Comparison of ENCODE assay signal across 9 mouse cellular contexts in the genomic region with DNA sequence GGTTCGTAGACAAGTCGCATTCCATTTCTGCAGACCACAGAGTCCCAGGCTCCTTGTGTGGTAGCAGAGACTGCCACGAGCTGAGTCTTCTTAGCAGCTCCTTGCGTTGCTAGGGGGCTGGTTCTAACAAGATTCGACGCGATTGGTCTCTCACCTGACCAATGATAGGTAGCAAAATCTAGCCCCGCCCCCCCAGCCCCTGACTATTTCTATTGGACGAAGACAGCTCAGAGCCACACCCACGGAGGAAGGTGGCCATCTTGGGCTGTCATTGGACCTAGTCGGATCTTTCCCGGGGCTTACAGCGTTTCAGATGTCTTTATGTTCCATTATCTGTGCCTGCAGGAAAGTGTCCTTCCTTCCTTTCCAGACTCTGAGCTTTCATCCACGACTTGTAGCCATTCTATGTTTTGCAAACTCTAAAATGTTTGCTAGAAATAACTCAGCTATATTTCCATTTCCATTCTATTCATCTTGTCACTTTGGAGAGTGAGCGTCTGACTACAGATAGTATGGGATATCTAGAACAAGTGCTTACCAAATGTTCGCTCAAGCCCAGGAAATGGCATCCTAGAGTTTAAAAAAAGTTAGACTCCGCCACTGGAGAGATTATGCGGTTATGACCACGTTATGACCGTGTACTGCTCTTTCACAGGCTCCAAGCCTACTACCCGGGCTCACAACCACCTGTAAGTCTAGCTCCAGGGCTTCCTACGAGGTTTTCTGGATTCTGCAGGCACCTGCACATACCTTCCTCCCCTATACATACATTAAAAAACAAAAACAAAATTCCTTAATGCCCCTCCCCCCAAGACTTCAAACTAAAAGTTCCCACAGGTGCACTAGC. TPM values are rescaled to one million over a fixed set of nuclear protein-coding genes. Genes with fewer than 3 reads are reported as not detected.
DNase-seq lines count a peak whose midpoint lies in the region; ATAC-seq and TF ChIP-seq lines count a peak whose summit lies in the region.
"Had no signal": no experiment of that assay in that cellular context is flagged by ENCODE, and none has a peak within 500 bp of the region (broad histone marks: within the 10 kb centered on the region; RNA-seq: fewer than 3 reads in every experiment).

No protein-coding gene starts in this region.

- 0 out of 2 replicates have a peak, but pooled peaks cover 1% of the 10 kb centered on the region for H3K79me2 ChIP-seq in heart, adult 2 months (replicated peaks; ENCODE audit: control insufficient read depth, insufficient read depth, low read length)

- no peaks in the 10 kb centered on the region for H3K36me3 ChIP-seq in heart, adult 2 months (ENCODE audit: control insufficient read depth, insufficient read depth, low read length)
- H3K36me3 ChIP-seq in heart, embryonic 12.5 days, result peaks cover 13% of the 10 kb centered on the region
- H3K36me3 ChIP-seq in liver, embryonic 13.5 days, result peaks cover 10% of the 10 kb centered on the region
- H3K36me3 ChIP-seq in neural tube, embryonic 11.5 days (ENCODE audit: control insufficient read depth, insufficient read depth, low read length), result no peaks in the 10 kb centered on the region
- peaks cover 2% of the 10 kb centered on the region; the same call in 1 of the 2 replicates for H3K36me3 ChIP-seq in stomach, embryonic 15.5 days

- peak overlapping the region; percentile 68 for H3K4me2 ChIP-seq in heart, embryonic 12.5 days
- H3K4me2 ChIP-seq in liver, embryonic 13.5 days, result peak overlapping the region; percentile 74
- H3K4me2 ChIP-seq in neural tube, embryonic 11.5 days (ENCODE audit: low read depth), result peak overlapping the region; percentile 46
- H3K4me2 ChIP-seq in stomach, embryonic 15.5 days, result peak overlapping the region; percentile 69

- H3K27ac ChIP-seq in heart, adult 2 months, result no peak overlapping the region
- H3K27ac ChIP-seq in heart, embryonic 12.5 days (ENCODE audit: poor library complexity, severe bottlenecking), result peak overlapping the region; percentile 14
- H3K27ac ChIP-seq in liver, embryonic 13.5 days, result peak overlapping the region; percentile 48
- no peak overlapping the region for H3K27ac ChIP-seq in neural tube, embryonic 11.5 days (ENCODE audit: low read depth, low read length)
- H3K27ac ChIP-seq in stomach, embryonic 15.5 days, result no peak overlapping the region

- H3K4me3 ChIP-seq in heart, adult 2 months, result no peak overlapping the region
- H3K4me3 ChIP-seq in heart, embryonic 12.5 days, result peak overlapping the region; percentile 36
- H3K4me3 ChIP-seq in liver, embryonic 13.5 days (replicated peaks), result peak overlapping the region; percentile 49
- H3K4me3 ChIP-seq in neural tube, embryonic 11.5 days (ENCODE audit: low read depth, low read length), result peak overlapping the region; percentile 26
- peak overlapping the region; percentile 37 for H3K4me3 ChIP-seq in stomach, embryonic 15.5 days (replicated peaks)

- intact Hi-C loops in heart, adult 2 months (cut with DNase I), result no loop called here
- intact Hi-C loops in heart, postnatal 36 days (cut with DNase I), result no loop called here

- TF ChIP-seq CTCF in heart, adult 2 months (IDR thresholded peaks at IDR 0.05), result no peak

- DNase-seq in heart, adult 2 months, result peak in 1 of 2 experiments; percentile 32
- DNase-seq in heart, postnatal 36 days, result no peak
- DNase-seq in embryo, embryonic 11 days, result peak; percentile 94
- peak; percentile 79 for DNase-seq in kidney, postnatal 10 days
- peak; percentile 64 for DNase-seq in liver, embryonic 13.5 days
- peak; percentile 90 for DNase-seq in neural tube, embryonic 11.5 days (ENCODE audit: low spot score)

- TF ChIP-seq POLR2A in heart, adult 2 months (IDR thresholded peaks at IDR 0.05; ENCODE audit: insufficient read depth, low read depth, low read length), result 0 out of 2 replicates have a peak, but pooled peaks have one; percentile 41

- ATAC-seq in heart, embryonic 12.5 days (ENCODE audit: insufficient number of reproducible peaks, low FRiP score), result peak; percentile 93
- peak; percentile 95 for ATAC-seq in liver, embryonic 13.5 days (ENCODE audit: low read depth)
- ATAC-seq in neural tube, embryonic 11.5 days (ENCODE audit: insufficient read depth, low FRiP score, low TSS enrichment), result peak; percentile 94
- ATAC-seq in stomach, embryonic 15.5 days (ENCODE audit: insufficient read depth, low FRiP score, low read depth), result peak; percentile 95

- 29% methylated on average over 22 of the region's 22 CpGs for whole genome bisulfite sequencing in heart, adult 2 months
- WGBS in heart, embryonic 12.5 days, result 23% methylated on average over 22 of the region's 22 CpGs
- WGBS in liver, embryonic 13.5 days (ENCODE audit: insufficient replicate concordance), result 16% methylated on average over 22 of the region's 22 CpGs
- 24% methylated on average over 22 of the region's 22 CpGs for WGBS in neural tube, embryonic 11.5 days
- 23% methylated on average over 22 of the region's 22 CpGs for WGBS in stomach, embryonic 15.5 days

- H3K4me1 ChIP-seq in heart, adult 2 months (ENCODE audit: control insufficient read depth, insufficient read depth, low read length), result no peaks in the 10 kb centered on the region
- peaks cover 10% of the 10 kb centered on the region; the same call in 1 of the 2 replicates for H3K4me1 ChIP-seq in heart, embryonic 12.5 days (replicated peaks)
- peaks cover 18% of the 10 kb centered on the region for H3K4me1 ChIP-seq in liver, embryonic 13.5 days (replicated peaks)
- no peaks in the 10 kb centered on the region; the same call in 1 of the 2 replicates for H3K4me1 ChIP-seq in neural tube, embryonic 11.5 days (ENCODE audit: control insufficient read depth, insufficient read depth, low read length)
- peaks cover 4% of the 10 kb centered on the region; the same call in 1 of the 2 replicates for H3K4me1 ChIP-seq in stomach, embryonic 15.5 days

- H3K27me3 ChIP-seq in heart, adult 2 months (ENCODE audit: control insufficient read depth, insufficient read depth, low read length), result no peaks in the 10 kb centered on the region
- H3K27me3 ChIP-seq in heart, embryonic 12.5 days (replicated peaks), result no peaks in the 10 kb centered on the region
- 0 out of 2 replicates have a peak, but pooled peaks cover 2% of the 10 kb centered on the region for H3K27me3 ChIP-seq in liver, embryonic 13.5 days
- no peaks in the 10 kb centered on the region for H3K27me3 ChIP-seq in neural tube, embryonic 11.5 days (ENCODE audit: control insufficient read depth, insufficient read depth, low read length)
- H3K27me3 ChIP-seq in stomach, embryonic 15.5 days (replicated peaks), result no peaks in the 10 kb centered on the region
- H3K27me3 ChIP-seq: CH12.LX had no signal

- no peak for TF ChIP-seq EP300 in heart, adult 2 months (IDR thresholded peaks at IDR 0.05; ENCODE audit: insufficient read depth, low read depth, low read length)

- H3K9me3 ChIP-seq in heart, embryonic 12.5 days (replicated peaks), result no peaks in the 10 kb centered on the region
- H3K9me3 ChIP-seq in liver, embryonic 13.5 days (replicated peaks), result no peaks in the 10 kb centered on the region
- no peaks in the 10 kb centered on the region for H3K9me3 ChIP-seq in neural tube, embryonic 11.5 days (ENCODE audit: control insufficient read depth, low read length)
- H3K9me3 ChIP-seq in stomach, embryonic 15.5 days, result no peaks in the 10 kb centered on the region

- no peak overlapping the region for H3K9ac ChIP-seq in heart, adult 2 months (ENCODE audit: low read depth, low read length)
- 0 out of 2 replicates have a peak overlapping the region, but pooled peaks have one; percentile 30 for H3K9ac ChIP-seq in heart, embryonic 12.5 days
- peak overlapping the region; percentile 43; the same call in 1 of the 2 replicates for H3K9ac ChIP-seq in liver, embryonic 13.5 days
- peak overlapping the region; percentile 5; the same call in 1 of the 2 replicates for H3K9ac ChIP-seq in neural tube, embryonic 11.5 days (ENCODE audit: low read length)
- no peak overlapping the region for H3K9ac ChIP-seq in stomach, embryonic 15.5 days

RNA-seq across cellular contexts. Expression of a gene that starts 8.8 kb away (rescaled TPM):
- total RNA-seq in heart, adult 2 months (2021), result 10 to 100 TPM; 27.6 to 30.4 TPM
- 26.0 and 41.4 TPM in 2 replicates for polyA plus RNA-seq in heart, adult 2 months (2012; rRNA removed)
- 10 to 100 TPM; 29.8 to 29.9 TPM for total RNA-seq in heart, postnatal 36 days (2021)
- 19.6 and 21.8 TPM in 2 replicates for polyA plus RNA-seq in heart, embryonic 12.5 days (2016; fragmentation: Nextera tagmentation; extraction: Ambion mirVana)
- 8.2 and 9.8 TPM in 2 replicates for polyA plus RNA-seq in liver, embryonic 13.5 days (2015; fragmentation: Nextera tagmentation; extraction: Ambion mirVana)
- polyA plus RNA-seq in neural tube, embryonic 11.5 days (2014; fragmentation: Nextera tagmentation; extraction: Ambion mirVana), result 26.0 and 28.0 TPM in 2 replicates
- 20.5 and 20.7 TPM in 2 replicates for polyA plus RNA-seq in stomach, embryonic 15.5 days (2015; fragmentation: Nextera tagmentation; extraction: Ambion mirVana)

RNA-seq across cellular contexts. Expression of a gene that starts 45.4 kb away (rescaled TPM):
- total RNA-seq in heart, adult 2 months (2021), result 100 to 1,000 TPM; 110 to 114 TPM
- 56.3 and 103 TPM in 2 replicates for polyA plus RNA-seq in heart, adult 2 months (2012; rRNA removed)
- 100 to 1,000 TPM in 1 of 2 experiments, 10 to 100 TPM in 1; 97.8 to 106 TPM for total RNA-seq in heart, postnatal 36 days (2021)
- 255 and 272 TPM in 2 replicates for polyA plus RNA-seq in heart, embryonic 12.5 days (2016; fragmentation: Nextera tagmentation; extraction: Ambion mirVana)
- 124 and 144 TPM in 2 replicates for polyA plus RNA-seq in liver, embryonic 13.5 days (2015; fragmentation: Nextera tagmentation; extraction: Ambion mirVana)
- polyA plus RNA-seq in neural tube, embryonic 11.5 days (2014; fragmentation: Nextera tagmentation; extraction: Ambion mirVana), result 840 and 876 TPM in 2 replicates
- polyA plus RNA-seq in stomach, embryonic 15.5 days (2015; fragmentation: Nextera tagmentation; extraction: Ambion mirVana), result 363 and 370 TPM in 2 replicates

Comparison
In these comparisons a context has a peak if more than half of its experiments do, and no peak if none do; other contexts are left out.
1. H3K27ac ChIP-seq: peak in heart, embryonic 12.5 days (single experiment) and liver, embryonic 13.5 days (single experiment); none in heart, adult 2 months (single experiment), neural tube, embryonic 11.5 days (single experiment) and stomach, embryonic 15.5 days (single experiment).
2. H3K9ac ChIP-seq: peak in heart, embryonic 12.5 days (single experiment), liver, embryonic 13.5 days (single experiment) and neural tube, embryonic 11.5 days (single experiment); none in heart, adult 2 months (single experiment) and stomach, embryonic 15.5 days (single experiment).
3. DNase-seq: peak in embryo, embryonic 11 days (single experiment), kidney, postnatal 10 days (single experiment), liver, embryonic 13.5 days (single experiment) and neural tube, embryonic 11.5 days (single experiment); none in heart, postnatal 36 days (0 of 2).
4. Peak in every context shown above with its lines, with median percentiles within 50 percentile points of each other: ATAC-seq and H3K4me2 ChIP-seq.